Mouse (Mus musculus) hindbrain, embryonic 12.5 days (tissue): ENCODE measurements around the gene Irgc1. TPM values are rescaled to one million over a fixed set of nuclear protein-coding genes. Genes with fewer than 3 reads are reported as not detected.
A peak's percentile ranks its signal among the peaks of the same experiment; 100 is the strongest.

Experiments
- ATAC-seq: fragments of 200-750 bp; cut with Nextera tagmentation; 2 replicates; pipeline ENCODE4 v1.8.0; 2017; ENCODE audit warnings: moderate TSS enrichment; ENCODE audit not compliant: low FRiP score
- H3K27ac ChIP-seq: fragments of 300-500 bp; sonication (generic); 2 replicates; pipeline ENCODE4 v1.5.1; 2016; ENCODE audit warnings: mild to moderate bottlenecking
- H3K27me3 ChIP-seq: fragments of 300-500 bp; sonication (generic); 2 replicates; pipeline ENCODE4 v1.6.1; 2016; ENCODE audit warnings: mild to moderate bottlenecking
- H3K36me3 ChIP-seq: fragments of 300-500 bp; sonication (generic); 2 replicates; pipeline ENCODE4 v1.6.1; 2016; ENCODE audit warnings: mild to moderate bottlenecking
- H3K4me1 ChIP-seq: fragments of 300-500 bp; sonication (generic); 2 replicates; pipeline ENCODE4 v1.6.1; 2016
- H3K4me2 ChIP-seq: fragments of 300-500 bp; sonication (generic); replicated peaks from 2 replicates; pipeline ENCODE4 v1.6.1; 2016; ENCODE audit warnings: mild to moderate bottlenecking
- H3K4me3 ChIP-seq: fragments of 300-500 bp; sonication (generic); 2 replicates; pipeline ENCODE4 v1.5.1; 2016; ENCODE audit warnings: mild to moderate bottlenecking
- H3K9ac ChIP-seq: fragments of 300-500 bp; sonication (generic); 2 replicates; pipeline ENCODE4 v1.6.1; 2016; ENCODE audit warnings: mild to moderate bottlenecking, moderate library complexity
- H3K9me3 ChIP-seq: fragments of 300-500 bp; sonication (generic); replicated peaks from 2 replicates; pipeline ENCODE4 v1.6.1; 2016; ENCODE audit warnings: mild to moderate bottlenecking
- WGBS: fragments of 180-500 bp; shearing (Covaris S2); methylation state at CpG from one replicate; pipeline ENCODE4 v1.1.7; 2016; 5-methylcytosine and 5-hydroxymethylcytosine counted together
- polyA plus RNA-seq: library from polyadenylated mRNA; unstranded; fragments of >200 nt; fragmentation: Nextera tagmentation; extraction: Ambion mirVana; gene quantifications from 2 replicates; pipeline ENCODE4 v1.2.1, GENCODE M21; 2016

Irgc1 gene
- polyA plus RNA-seq, 1 experiment from 2014 or later: not detected

DNA sequence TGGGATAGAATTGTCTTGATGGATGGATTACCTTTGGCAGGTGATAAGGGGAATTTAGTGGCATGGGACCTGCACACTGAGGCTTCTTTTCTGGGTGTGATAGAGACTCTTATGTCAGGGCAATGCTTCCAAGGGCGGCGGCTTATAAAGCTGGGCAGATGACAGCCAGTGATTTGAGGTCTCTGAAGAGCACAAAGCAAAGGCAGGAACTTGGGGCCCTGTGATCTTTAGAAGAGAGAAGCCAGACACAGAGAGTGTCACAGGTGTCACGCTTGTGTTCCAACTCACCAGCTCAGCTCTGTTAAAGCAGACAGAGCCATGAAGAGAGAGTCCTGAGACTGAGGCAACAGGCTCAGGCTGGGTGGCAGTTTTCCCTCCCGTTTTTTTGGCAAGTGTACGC is 15.8 kb upstream of the Irgc1 start:
- Histone ChIP-seq H3K9me3 (no peaks in the 10 kb centered on the region), H3K4me2 (no peak overlapping the region), H3K27ac (no peak overlapping the region), H3K4me3 (no peak overlapping the region), H3K27me3 (no peaks in the 10 kb centered on the region), H3K9ac (no peak overlapping the region), H3K4me1 (peaks cover 4% of the 10 kb centered on the region), H3K36me3 (no peaks in the 10 kb centered on the region)
- 86% methylated on average over 5 of the region's 5 CpGs for WGBS
- no peak for ATAC-seq

DNA sequence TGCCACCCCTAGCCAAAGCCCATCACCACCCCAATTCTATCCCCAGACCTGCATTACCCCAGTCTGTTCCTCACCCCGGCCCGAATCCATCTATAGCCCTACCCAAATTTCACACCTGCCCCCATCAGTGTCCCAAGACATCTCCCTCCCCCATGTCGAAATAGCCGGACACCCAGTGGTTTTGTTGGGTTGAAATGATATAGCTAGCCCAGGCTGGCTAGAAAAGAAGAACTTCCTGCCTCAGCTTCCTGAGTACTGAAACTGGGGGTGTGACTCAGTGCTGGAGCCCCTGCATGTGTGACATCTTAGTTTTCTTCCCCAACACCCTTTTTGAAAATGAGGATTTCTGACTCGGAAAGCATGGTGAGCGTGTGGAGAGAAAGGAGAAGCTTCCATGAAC is 14.7 kb upstream of the Irgc1 start:
- Histone ChIP-seq H3K9ac (no peak overlapping the region), H3K4me3 (no peak overlapping the region), H3K9me3 (no peaks in the 10 kb centered on the region), H3K36me3 (no peaks in the 10 kb centered on the region), H3K27me3 (no peaks in the 10 kb centered on the region), H3K27ac (no peak overlapping the region), H3K4me2 (no peak overlapping the region), H3K4me1 (peaks cover 11% of the 10 kb centered on the region)
- WGBS: 92% methylated on average over 6 of the region's 6 CpGs
- ATAC-seq: no peak

DNA sequence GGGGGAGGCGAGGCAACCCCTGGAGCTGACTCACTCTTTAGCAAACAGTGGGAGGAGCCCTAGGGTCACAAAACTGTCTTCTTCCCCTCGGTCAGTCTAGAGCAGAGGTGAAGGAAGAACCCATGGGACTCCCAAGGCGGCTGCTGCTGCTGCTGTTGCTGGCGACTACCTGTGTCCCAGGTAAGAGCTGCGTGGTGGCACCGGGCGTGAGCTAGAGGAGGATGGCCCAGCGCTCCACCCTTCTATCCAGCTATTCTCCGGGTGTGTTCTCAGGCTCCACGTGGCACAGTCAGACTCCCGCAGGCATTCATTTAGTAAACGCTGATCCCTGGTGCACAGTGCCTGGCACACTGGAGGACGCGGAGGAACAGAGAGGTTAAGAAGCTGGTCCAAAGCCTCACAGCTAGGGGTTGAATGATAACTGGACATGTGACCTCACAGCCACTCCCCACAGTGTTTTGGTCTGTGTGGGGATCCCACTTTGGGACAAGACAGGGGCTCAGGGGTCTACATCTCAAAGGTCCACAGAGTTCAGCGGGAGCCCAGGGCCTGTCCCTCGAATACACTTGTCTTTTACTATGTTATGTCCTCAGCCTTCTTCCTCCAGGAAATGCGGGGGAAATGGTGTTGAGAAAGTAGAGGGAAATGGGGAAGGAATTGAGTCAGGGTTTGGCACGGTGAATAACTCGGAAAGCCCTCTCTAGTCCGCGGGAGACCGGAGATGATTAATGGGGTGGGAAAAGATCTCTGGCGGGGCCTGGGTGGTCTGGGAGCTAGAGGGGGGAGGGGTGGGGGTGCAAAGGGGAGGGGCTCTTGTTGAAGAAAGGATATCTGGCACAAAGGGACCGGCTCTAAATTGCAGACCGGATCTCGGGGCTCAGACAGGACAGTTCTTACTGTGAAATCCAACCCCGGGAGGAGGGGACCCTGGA is 10.6 kb upstream of the Irgc1 start, which contains the start of gene Plaur:
Plaur (plus strand) TSS at position 97 of the 932 bp plus-strand sequence.
- peaks cover 11% of the 10 kb centered on the region for H3K4me1 ChIP-seq
- no peaks in the 10 kb centered on the region; the same call in 1 of the 2 replicates for H3K9me3 ChIP-seq
- H3K4me3 ChIP-seq: 0 out of 2 replicates have a peak within 1 kb of the TSS, but pooled peaks have one; percentile 2
- 7% methylated on average over 27 of the region's 27 CpGs for WGBS
- no peak within 1 kb of the TSS for H3K9ac ChIP-seq
- peak; percentile 68 for ATAC-seq
- H3K36me3 ChIP-seq: no peaks in the 10 kb centered on the region
- no peak within 1 kb of the TSS for H3K27ac ChIP-seq
- peaks cover 4% of the 10 kb centered on the region; the same call in 1 of the 2 replicates for H3K27me3 ChIP-seq
- H3K4me2 ChIP-seq: peak within 1 kb of the TSS; percentile 21

DNA sequence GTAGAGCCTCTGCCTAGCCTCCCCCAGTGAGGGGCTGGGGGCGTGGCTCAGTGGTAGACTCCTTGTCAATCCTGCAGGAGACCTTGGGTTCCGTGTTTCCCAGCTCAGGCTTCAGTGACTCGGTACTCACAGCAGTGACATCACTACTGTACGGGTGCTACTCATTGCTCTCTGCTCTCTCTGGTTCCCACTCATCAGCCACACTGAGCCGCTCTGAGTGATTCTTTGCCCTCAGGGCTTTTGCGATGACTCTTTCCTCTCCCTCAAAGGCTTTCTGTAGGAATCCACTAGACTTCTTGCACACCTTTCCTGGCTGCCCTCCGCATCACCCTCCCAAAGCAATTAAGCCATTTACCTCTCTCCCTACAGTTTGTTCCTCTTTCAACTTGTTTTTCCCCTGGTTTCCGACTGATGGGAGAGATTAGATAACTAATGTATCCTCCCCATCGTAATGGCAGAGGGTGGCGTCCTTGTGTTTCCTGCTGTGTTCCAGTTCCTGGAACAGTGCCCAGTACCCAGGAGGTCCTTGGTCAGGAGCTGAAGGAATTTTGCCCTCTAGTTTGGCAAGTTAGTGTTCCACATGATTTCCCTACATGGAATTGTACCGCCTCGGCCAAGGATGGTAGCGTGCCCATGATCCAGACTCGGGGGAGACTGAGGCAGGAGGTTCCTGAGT is 9.4 kb upstream of the Irgc1 start:
- Histone ChIP-seq H3K9ac (no peak overlapping the region), H3K4me3 (no peak overlapping the region), H3K9me3 (no peaks in the 10 kb centered on the region; the same call in 1 of the 2 replicates), H3K27ac (no peak overlapping the region), H3K4me1 (peaks cover 11% of the 10 kb centered on the region), H3K36me3 (no peaks in the 10 kb centered on the region), H3K4me2 (no peak overlapping the region), H3K27me3 (peaks cover 4% of the 10 kb centered on the region; the same call in 1 of the 2 replicates)
- 74% methylated on average over 14 of the region's 14 CpGs for WGBS
- no peak for ATAC-seq

DNA sequence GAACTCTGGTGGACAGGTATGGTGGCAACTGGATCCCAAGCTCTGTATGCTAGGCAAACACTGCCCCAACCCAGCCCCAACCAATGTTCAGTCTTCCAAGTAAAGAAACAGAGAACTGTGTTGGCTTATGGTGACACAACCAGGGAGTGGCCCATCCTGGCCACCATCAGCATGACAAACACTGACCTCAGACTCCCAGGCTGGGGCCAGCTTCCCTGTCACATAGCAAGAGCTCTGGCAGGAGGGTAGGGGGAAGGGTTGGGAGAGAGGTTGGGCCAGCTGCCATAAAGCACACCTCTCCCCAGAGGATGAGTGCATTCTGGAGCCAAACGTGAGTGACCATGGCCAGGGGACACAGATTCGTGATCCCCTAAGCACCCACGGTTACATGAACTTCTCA is 7.7 kb upstream of the Irgc1 start:
- Histone ChIP-seq H3K9ac (no peak overlapping the region), H3K27me3 (peaks cover 4% of the 10 kb centered on the region; the same call in 1 of the 2 replicates), H3K4me3 (no peak overlapping the region), H3K27ac (no peak overlapping the region), H3K9me3 (no peaks in the 10 kb centered on the region; the same call in 1 of the 2 replicates), H3K36me3 (no peaks in the 10 kb centered on the region), H3K4me2 (no peak overlapping the region), H3K4me1 (peaks cover 11% of the 10 kb centered on the region)
- 63% methylated on average over 3 of the region's 3 CpGs for WGBS
- no peak for ATAC-seq

DNA sequence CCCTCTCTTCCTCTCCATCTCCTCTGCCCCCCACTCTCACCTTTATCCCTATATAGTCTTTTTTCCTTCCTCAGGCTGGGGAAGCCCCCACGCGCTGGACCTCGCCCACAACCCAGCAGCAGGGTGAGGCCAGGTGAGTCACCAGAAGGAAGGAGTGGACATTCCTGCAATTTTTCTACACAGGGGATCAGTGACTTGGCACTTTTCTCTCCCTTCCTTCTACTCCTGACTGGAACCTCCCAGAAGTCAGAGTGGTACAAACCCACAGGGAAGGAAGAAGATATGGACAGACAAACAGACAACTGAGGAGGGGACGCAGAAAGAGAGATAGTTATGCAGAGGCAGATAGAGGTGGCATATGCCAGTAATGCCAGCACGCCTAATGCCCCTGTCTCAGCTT is 7.3 kb upstream of the Irgc1 start:
- 82% methylated on average over 5 of the region's 5 CpGs for WGBS
- Histone ChIP-seq H3K4me3 (no peak overlapping the region), H3K4me1 (peaks cover 11% of the 10 kb centered on the region), H3K4me2 (no peak overlapping the region), H3K9me3 (no peaks in the 10 kb centered on the region; the same call in 1 of the 2 replicates), H3K9ac (no peak overlapping the region), H3K27ac (no peak overlapping the region), H3K36me3 (no peaks in the 10 kb centered on the region), H3K27me3 (peaks cover 4% of the 10 kb centered on the region; the same call in 1 of the 2 replicates)
- no peak for ATAC-seq

DNA sequence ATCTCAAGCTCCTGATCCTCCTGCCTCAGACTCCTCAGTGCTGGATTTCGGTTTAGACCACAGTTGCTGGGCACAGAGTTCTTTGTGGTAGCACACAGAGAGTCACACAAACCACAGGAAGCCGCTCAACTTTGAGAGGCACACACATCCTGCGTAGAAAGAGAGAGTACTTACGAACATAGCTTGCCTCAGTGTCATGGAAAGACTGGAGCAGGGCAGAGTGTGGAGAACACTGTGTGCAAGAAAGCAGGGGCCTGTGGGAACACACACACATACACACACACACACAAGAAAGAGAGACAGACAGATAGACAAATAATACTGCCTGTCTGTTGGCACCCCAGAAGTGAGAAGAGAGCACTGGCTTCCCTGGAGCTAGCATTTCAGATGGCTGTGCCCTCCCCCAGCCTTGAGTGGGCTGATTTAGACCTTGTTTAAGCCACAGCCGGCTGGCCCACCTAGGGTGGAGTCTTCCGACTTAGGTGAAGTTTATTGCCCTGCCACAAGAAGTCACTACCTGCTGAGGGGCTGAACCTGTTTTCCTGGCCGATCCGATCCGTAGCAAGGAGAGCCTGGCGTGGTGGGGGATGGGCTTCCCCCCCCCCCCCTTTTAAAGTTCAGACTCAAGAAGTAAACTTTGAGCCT is 5.8 kb upstream of the Irgc1 start:
- peaks cover 7% of the 10 kb centered on the region for H3K4me1 ChIP-seq
- 69% methylated on average over 10 of the region's 10 CpGs for WGBS
- no peak overlapping the region for H3K4me2 ChIP-seq
- no peak overlapping the region for H3K4me3 ChIP-seq
- ATAC-seq: no peak
- H3K36me3 ChIP-seq: no peaks in the 10 kb centered on the region
- peaks cover 5% of the 10 kb centered on the region; the same call in 1 of the 2 replicates for H3K27me3 ChIP-seq
- no peaks in the 10 kb centered on the region; the same call in 1 of the 2 replicates for H3K9me3 ChIP-seq
- no peak overlapping the region for H3K27ac ChIP-seq
- no peak overlapping the region for H3K9ac ChIP-seq

DNA sequence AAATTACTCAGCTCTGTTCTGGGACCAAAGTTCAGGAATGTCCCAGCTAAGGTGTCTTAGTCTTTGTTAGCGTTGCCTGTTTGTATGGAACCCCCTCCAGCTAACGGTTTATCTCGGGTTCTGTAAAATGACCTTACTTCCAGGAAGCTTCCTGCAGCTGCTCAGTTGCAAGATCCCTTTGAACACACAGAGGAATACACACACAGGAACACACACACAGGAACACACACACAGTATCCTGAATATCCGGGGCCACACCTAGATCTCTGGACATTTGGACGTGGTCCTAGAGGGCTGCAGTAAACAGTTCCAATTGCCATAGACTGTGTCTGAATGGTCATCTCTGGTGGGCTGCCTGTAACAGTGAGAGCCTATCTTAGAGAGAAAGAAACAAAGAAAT is 3.6 kb upstream of the Irgc1 start:
- WGBS: 82% methylated on average over 5 of the region's 5 CpGs
- H3K9ac ChIP-seq: no peak overlapping the region
- ATAC-seq: no peak
- H3K27me3 ChIP-seq: peaks cover 11% of the 10 kb centered on the region; the same call in 1 of the 2 replicates
- H3K36me3 ChIP-seq: no peaks in the 10 kb centered on the region
- no peaks in the 10 kb centered on the region for H3K9me3 ChIP-seq
- no peak overlapping the region for H3K27ac ChIP-seq
- H3K4me2 ChIP-seq: no peak overlapping the region
- no peaks in the 10 kb centered on the region for H3K4me1 ChIP-seq
- H3K4me3 ChIP-seq: no peak overlapping the region

DNA sequence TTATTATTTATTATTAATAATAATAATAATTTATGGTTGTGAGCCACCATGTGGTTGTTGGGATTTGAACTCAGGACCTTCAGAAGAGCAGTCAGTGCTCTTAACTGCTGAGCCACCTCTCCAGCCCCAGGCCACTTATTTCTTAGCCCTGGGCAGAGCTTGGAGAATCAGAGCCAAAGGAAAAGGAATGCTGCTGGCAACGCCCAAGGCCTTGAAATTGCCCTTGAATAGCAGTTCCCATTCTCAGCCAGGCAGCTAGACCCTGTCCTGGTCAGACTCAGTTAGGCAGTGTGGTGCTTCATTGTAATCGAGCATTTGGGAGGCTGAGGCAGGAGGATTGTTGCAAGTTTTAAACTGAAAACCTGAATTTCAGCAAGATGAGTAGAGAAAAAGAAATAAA is 2.1 kb upstream of the Irgc1 start:
- Histone ChIP-seq H3K27me3 (peaks cover 11% of the 10 kb centered on the region; the same call in 1 of the 2 replicates), H3K9me3 (no peaks in the 10 kb centered on the region), H3K9ac (no peak overlapping the region), H3K27ac (no peak overlapping the region), H3K4me2 (no peak overlapping the region), H3K4me3 (no peak overlapping the region), H3K36me3 (no peaks in the 10 kb centered on the region), H3K4me1 (no peaks in the 10 kb centered on the region)
- 81% methylated on average over 2 of the region's 2 CpGs for WGBS
- no peak for ATAC-seq

DNA sequence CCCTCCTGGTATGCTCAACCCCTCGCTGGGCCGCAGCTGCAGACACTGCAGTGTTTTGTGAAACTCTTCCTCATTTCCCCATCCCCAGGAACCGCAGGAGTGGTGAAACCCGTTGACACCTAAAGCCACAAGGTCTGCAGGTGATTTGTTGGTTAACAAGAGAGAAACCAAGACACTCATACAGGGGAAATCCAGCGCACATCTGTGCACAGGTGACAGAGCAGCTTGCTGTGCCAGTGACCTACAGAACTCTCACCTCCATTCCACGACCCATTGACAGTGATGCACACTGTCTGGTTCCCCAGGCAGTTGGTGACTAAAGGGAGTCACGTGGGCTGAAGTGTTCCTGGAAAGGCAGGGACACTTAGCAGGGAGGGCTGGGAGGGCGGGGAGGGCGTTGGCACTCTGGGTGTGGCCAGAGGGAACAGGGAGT is 1.5 kb downstream of the Irgc1 start:
- Histone ChIP-seq H3K27me3 (peaks cover 7% of the 10 kb centered on the region; the same call in 1 of the 2 replicates), H3K27ac (no peak overlapping the region), H3K4me3 (no peak overlapping the region), H3K9me3 (no peaks in the 10 kb centered on the region), H3K4me1 (no peaks in the 10 kb centered on the region), H3K9ac (no peak overlapping the region), H3K4me2 (no peak overlapping the region), H3K36me3 (no peaks in the 10 kb centered on the region)
- ATAC-seq: no peak
- WGBS: 64% methylated on average over 9 of the region's 9 CpGs

DNA sequence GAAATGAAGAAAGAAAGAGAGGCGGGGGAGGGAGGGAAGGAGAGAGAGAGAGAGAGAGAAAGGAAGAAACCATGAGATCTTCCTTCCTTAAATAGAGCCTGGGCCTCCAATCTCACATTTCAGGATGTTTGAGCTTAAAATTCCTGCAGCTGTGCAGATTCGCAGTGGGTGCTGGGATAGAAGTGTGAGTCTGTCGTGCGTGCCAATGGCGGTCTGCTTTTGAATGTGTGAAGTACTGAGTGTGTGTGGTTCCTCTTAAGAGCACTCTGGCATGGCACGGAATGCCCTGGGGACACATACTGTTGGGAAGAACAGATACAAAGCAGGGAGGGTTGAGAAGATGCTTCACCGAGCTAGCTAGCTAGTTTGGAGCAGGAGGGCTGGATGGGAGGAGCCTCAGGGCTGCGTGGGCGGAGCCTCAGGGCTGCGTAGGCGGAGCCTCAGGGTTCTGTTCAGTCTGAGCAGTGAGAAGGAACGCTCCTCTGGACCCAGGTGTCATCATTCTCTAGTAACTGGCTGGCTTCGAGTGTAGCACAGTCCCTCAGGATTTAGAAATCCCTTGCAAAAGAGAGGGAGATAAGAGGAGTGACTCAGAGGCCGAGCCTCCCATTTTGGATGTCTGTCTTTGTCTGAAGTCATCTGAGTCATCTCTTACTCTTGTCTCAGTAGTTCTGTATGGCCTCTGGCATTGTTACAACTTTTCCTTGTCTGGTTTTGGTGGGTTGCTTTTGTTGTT is 3.1 kb downstream of the Irgc1 start:
- WGBS: 62% methylated on average over 14 of the region's 14 CpGs
- H3K27me3 ChIP-seq: peaks cover 7% of the 10 kb centered on the region; the same call in 1 of the 2 replicates
- H3K9me3 ChIP-seq: no peaks in the 10 kb centered on the region
- no peak overlapping the region for H3K9ac ChIP-seq
- no peaks in the 10 kb centered on the region for H3K4me1 ChIP-seq
- H3K36me3 ChIP-seq: no peaks in the 10 kb centered on the region
- no peak overlapping the region for H3K4me3 ChIP-seq
- H3K27ac ChIP-seq: no peak overlapping the region
- no peak overlapping the region for H3K4me2 ChIP-seq
- no peak for ATAC-seq
